Mouse (Mus musculus): ENCODE measurements at regions not wholly inside any gene's neighbourhood (a gene's known extent, or its start where the extent isn't known, plus 50 kb on each side); places are given as distances from the start of the nearest gene placed in this dataset.

DNA sequence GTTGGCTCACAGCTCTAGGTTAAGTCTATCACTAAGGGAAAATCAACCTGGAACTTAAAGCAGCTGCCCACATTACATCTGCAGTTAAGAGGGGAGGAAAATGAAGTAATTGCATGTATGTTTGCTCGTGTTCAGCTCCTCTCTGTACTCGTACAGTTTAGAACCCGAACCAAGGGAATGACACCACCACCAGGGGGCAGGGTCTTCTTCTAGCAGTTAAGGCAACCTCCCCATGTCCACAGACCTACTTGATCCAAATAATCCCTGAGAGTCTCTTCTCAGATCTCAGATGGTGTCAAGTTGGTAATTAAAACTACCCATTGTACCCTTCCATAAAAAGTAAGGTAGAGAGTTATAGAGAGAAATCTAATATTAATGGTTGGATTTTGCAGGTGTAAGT is 111.3 kb upstream of the Card11 start:
- Histone ChIP-seq H3K9me3 (ENCODE audit: control insufficient read depth, low read length) (no peaks in the 10 kb centered on the region), H3K4me3 (ENCODE audit: control insufficient read depth in 1 of 2, insufficient read depth in 1 of 2, low read depth in 1 of 2, low read length in 2 of 2) (no peak overlapping the region), H3K4me2 (ENCODE audit: low read length) (no peak overlapping the region), H3K27ac (replicated peaks in 1 of 2; ENCODE audit: control insufficient read depth in 1 of 2, insufficient read depth in 1 of 2, low read depth in 2 of 2, low read length in 2 of 2) (no peak overlapping the region), H3K4me1 (ENCODE audit: control insufficient read depth in 2 of 2, insufficient read depth in 2 of 2, low read length in 2 of 2) (peaks cover 7 to 15% of the 10 kb centered on the region in 2 experiments), H3K9ac (ENCODE audit: low read length) (no peak overlapping the region), H3K36me3 (ENCODE audit: control insufficient read depth, insufficient read depth, low read length) (no peaks in the 10 kb centered on the region), H3K27me3 (ENCODE audit: control insufficient read depth, insufficient read depth, low read length) (no peaks in the 10 kb centered on the region)
- no peak for ATAC-seq (ENCODE audit: insufficient number of reproducible peaks, insufficient read depth, low FRiP score, low read depth)
- WGBS, result 95% methylated on average over 3 of the region's 3 CpGs

- no peak overlapping the region for H3K9ac ChIP-seq (ENCODE audit: low read length)
- no peak overlapping the region for H3K4me3 ChIP-seq (ENCODE audit: control insufficient read depth in 1 of 2, insufficient read depth in 1 of 2, low read depth in 1 of 2, low read length in 2 of 2)
- H3K9me3 ChIP-seq (ENCODE audit: control insufficient read depth, low read length), result no peaks in the 10 kb centered on the region
- peaks cover 7 to 21% of the 10 kb centered on the region in 2 experiments for H3K4me1 ChIP-seq (ENCODE audit: control insufficient read depth in 2 of 2, insufficient read depth in 2 of 2, low read length in 2 of 2)
- H3K36me3 ChIP-seq (ENCODE audit: control insufficient read depth, insufficient read depth, low read length), result no peaks in the 10 kb centered on the region
- peak overlapping the region; percentile 48 to 69; a peak in 2 of 4 replicates for H3K27ac ChIP-seq (replicated peaks in 1 of 2; ENCODE audit: control insufficient read depth in 1 of 2, insufficient read depth in 1 of 2, low read depth in 2 of 2, low read length in 2 of 2)
- H3K4me2 ChIP-seq (ENCODE audit: low read length), result peak overlapping the region; percentile 47
- WGBS, result 30% methylated on average over 4 of the region's 4 CpGs
- H3K27me3 ChIP-seq (ENCODE audit: control insufficient read depth, insufficient read depth, low read length), result no peaks in the 10 kb centered on the region
- no peak for ATAC-seq (ENCODE audit: insufficient number of reproducible peaks, insufficient read depth, low FRiP score, low read depth)
These were observed 115.0 kb upstream of the Card11 start for GRCm38 (mm10) chr5:141115273-141115904.

DNA sequence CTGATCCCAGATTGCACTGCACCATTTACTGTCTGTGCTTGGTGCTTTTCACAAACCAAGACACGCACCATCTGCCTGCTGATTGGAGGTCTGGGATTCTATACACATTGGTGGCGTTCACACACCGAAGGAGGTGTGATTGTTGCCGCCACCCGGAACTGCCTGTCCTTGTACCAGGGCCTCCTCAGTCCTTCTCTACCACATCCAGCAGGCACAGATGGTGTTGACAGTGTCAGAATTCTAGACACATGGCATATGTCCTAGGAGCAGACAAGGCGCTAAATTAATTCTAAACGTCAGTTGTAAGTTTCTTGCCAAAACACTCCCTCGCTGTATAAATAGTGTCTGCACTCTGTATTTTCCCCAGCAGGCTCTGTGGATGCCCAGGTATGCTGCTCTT is 115.6 kb upstream of the Card11 start:
- H3K9ac ChIP-seq (ENCODE audit: low read length), result no peak overlapping the region
- H3K4me1 ChIP-seq (ENCODE audit: control insufficient read depth in 2 of 2, insufficient read depth in 2 of 2, low read length in 2 of 2), result peaks cover 7 to 21% of the 10 kb centered on the region in 2 experiments
- H3K36me3 ChIP-seq (ENCODE audit: control insufficient read depth, insufficient read depth, low read length), result no peaks in the 10 kb centered on the region
- H3K27me3 ChIP-seq (ENCODE audit: control insufficient read depth, insufficient read depth, low read length), result no peaks in the 10 kb centered on the region
- H3K4me2 ChIP-seq (ENCODE audit: low read length), result peak overlapping the region; percentile 47
- H3K4me3 ChIP-seq (ENCODE audit: control insufficient read depth in 1 of 2, insufficient read depth in 1 of 2, low read depth in 1 of 2, low read length in 2 of 2), result no peak overlapping the region
- 20% methylated on average over 8 of the region's 8 CpGs for WGBS
- H3K9me3 ChIP-seq (ENCODE audit: control insufficient read depth, low read length), result no peaks in the 10 kb centered on the region
- peak; percentile 63 for ATAC-seq (ENCODE audit: insufficient number of reproducible peaks, insufficient read depth, low FRiP score, low read depth)
- peak overlapping the region; percentile 69 to 75 for H3K27ac ChIP-seq (replicated peaks in 1 of 2; ENCODE audit: control insufficient read depth in 1 of 2, insufficient read depth in 1 of 2, low read depth in 2 of 2, low read length in 2 of 2)

GRCm38 (mm10) chr5:141125870-141126269 is 115.4 kb upstream of the Sdk1 start:
- Histone ChIP-seq H3K27ac (replicated peaks in 1 of 2; ENCODE audit: control insufficient read depth in 1 of 2, insufficient read depth in 1 of 2, low read depth in 2 of 2, low read length in 2 of 2) (no peak overlapping the region), H3K9me3 (ENCODE audit: control insufficient read depth, low read length) (no peaks in the 10 kb centered on the region), H3K4me2 (ENCODE audit: low read length) (no peak overlapping the region), H3K36me3 (ENCODE audit: control insufficient read depth, insufficient read depth, low read length) (no peaks in the 10 kb centered on the region), H3K4me1 (ENCODE audit: control insufficient read depth in 2 of 2, insufficient read depth in 2 of 2, low read length in 2 of 2) (peaks cover 0 to 2% of the 10 kb centered on the region in 2 experiments; a peak in 1 of 4 replicates), H3K9ac (ENCODE audit: low read length) (no peak overlapping the region), H3K4me3 (ENCODE audit: control insufficient read depth in 1 of 2, insufficient read depth in 1 of 2, low read depth in 1 of 2, low read length in 2 of 2) (no peak overlapping the region), H3K27me3 (ENCODE audit: control insufficient read depth, insufficient read depth, low read length) (no peaks in the 10 kb centered on the region)
- WGBS, result 86% methylated on average over 7 of the region's 7 CpGs
- ATAC-seq (ENCODE audit: insufficient number of reproducible peaks, insufficient read depth, low FRiP score, low read depth), result no peak

GRCm38 (mm10) chr5:141126536-141126935 is 114.8 kb upstream of the Sdk1 start:
- 42% methylated on average over 7 of the region's 7 CpGs for WGBS
- H3K9me3 ChIP-seq (ENCODE audit: control insufficient read depth, low read length), result no peaks in the 10 kb centered on the region
- no peak for ATAC-seq (ENCODE audit: insufficient number of reproducible peaks, insufficient read depth, low FRiP score, low read depth)
- H3K9ac ChIP-seq (ENCODE audit: low read length), result no peak overlapping the region
- H3K27me3 ChIP-seq (ENCODE audit: control insufficient read depth, insufficient read depth, low read length), result no peaks in the 10 kb centered on the region
- no peak overlapping the region for H3K27ac ChIP-seq (replicated peaks in 1 of 2; ENCODE audit: control insufficient read depth in 1 of 2, insufficient read depth in 1 of 2, low read depth in 2 of 2, low read length in 2 of 2)
- no peaks in the 10 kb centered on the region for H3K36me3 ChIP-seq (ENCODE audit: control insufficient read depth, insufficient read depth, low read length)
- no peak overlapping the region for H3K4me3 ChIP-seq (ENCODE audit: control insufficient read depth in 1 of 2, insufficient read depth in 1 of 2, low read depth in 1 of 2, low read length in 2 of 2)
- H3K4me1 ChIP-seq (ENCODE audit: control insufficient read depth in 2 of 2, insufficient read depth in 2 of 2, low read length in 2 of 2), result peaks cover 0 to 2% of the 10 kb centered on the region in 2 experiments; a peak in 1 of 4 replicates
- no peak overlapping the region for H3K4me2 ChIP-seq (ENCODE audit: low read length)

DNA sequence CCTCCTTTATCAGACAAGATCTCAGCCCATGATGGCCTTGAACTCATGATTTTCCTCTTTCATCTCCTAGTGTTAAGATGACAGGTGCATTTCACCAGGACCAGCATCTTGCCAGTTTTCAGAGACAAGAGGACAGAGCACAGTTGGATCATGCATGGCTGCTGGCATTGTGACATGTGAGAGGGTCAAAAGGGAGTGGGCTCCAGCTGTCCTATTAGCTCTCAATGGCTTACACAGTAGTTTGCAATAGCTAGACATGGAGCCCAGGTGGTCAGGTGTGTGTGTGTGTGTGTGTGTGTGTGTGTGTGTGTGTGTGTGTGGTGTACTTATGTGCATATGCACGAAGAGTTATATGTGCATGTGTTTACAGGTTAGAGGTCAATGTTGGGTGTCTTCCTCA is 110.3 kb upstream of the Sdk1 start:
- no peak for ATAC-seq (ENCODE audit: insufficient number of reproducible peaks, insufficient read depth, low FRiP score, low read depth)
- H3K27me3 ChIP-seq (ENCODE audit: control insufficient read depth, insufficient read depth, low read length), result no peaks in the 10 kb centered on the region
- H3K4me3 ChIP-seq (ENCODE audit: control insufficient read depth in 1 of 2, insufficient read depth in 1 of 2, low read depth in 1 of 2, low read length in 2 of 2), result no peak overlapping the region
- no peaks in the 10 kb centered on the region for H3K36me3 ChIP-seq (ENCODE audit: control insufficient read depth, insufficient read depth, low read length)
- H3K4me1 ChIP-seq (ENCODE audit: control insufficient read depth in 2 of 2, insufficient read depth in 2 of 2, low read length in 2 of 2), result peaks cover 6 to 8% of the 10 kb centered on the region in 2 experiments; a peak in 3 of 4 replicates
- no peak overlapping the region for H3K9ac ChIP-seq (ENCODE audit: low read length)
- no peak overlapping the region for H3K27ac ChIP-seq (replicated peaks in 1 of 2; ENCODE audit: control insufficient read depth in 1 of 2, insufficient read depth in 1 of 2, low read depth in 2 of 2, low read length in 2 of 2)
- no peaks in the 10 kb centered on the region for H3K9me3 ChIP-seq (ENCODE audit: control insufficient read depth, low read length)
- no peak overlapping the region for H3K4me2 ChIP-seq (ENCODE audit: low read length)
- 100% methylated on average over 1 of the region's 1 CpGs for WGBS

- no peak overlapping the region for H3K4me2 ChIP-seq (ENCODE audit: low read length)
- no peaks in the 10 kb centered on the region for H3K27me3 ChIP-seq (ENCODE audit: control insufficient read depth, insufficient read depth, low read length)
- ATAC-seq (ENCODE audit: insufficient number of reproducible peaks, insufficient read depth, low FRiP score, low read depth), result no peak
- H3K27ac ChIP-seq (replicated peaks in 1 of 2; ENCODE audit: control insufficient read depth in 1 of 2, insufficient read depth in 1 of 2, low read depth in 2 of 2, low read length in 2 of 2), result no peak overlapping the region
- no peaks in the 10 kb centered on the region for H3K36me3 ChIP-seq (ENCODE audit: control insufficient read depth, insufficient read depth, low read length)
- H3K9ac ChIP-seq (ENCODE audit: low read length), result no peak overlapping the region
- no peaks in the 10 kb centered on the region for H3K9me3 ChIP-seq (ENCODE audit: control insufficient read depth, low read length)
- WGBS, result 20% methylated on average over 9 of the region's 9 CpGs
- peaks cover 6 to 11% of the 10 kb centered on the region in 2 experiments; a peak in 3 of 4 replicates for H3K4me1 ChIP-seq (ENCODE audit: control insufficient read depth in 2 of 2, insufficient read depth in 2 of 2, low read length in 2 of 2)
- no peak overlapping the region for H3K4me3 ChIP-seq (ENCODE audit: control insufficient read depth in 1 of 2, insufficient read depth in 1 of 2, low read depth in 1 of 2, low read length in 2 of 2)
These were observed 109.4 kb upstream of the Sdk1 start for GRCm38 (mm10) chr5:141131906-141132305.

DNA sequence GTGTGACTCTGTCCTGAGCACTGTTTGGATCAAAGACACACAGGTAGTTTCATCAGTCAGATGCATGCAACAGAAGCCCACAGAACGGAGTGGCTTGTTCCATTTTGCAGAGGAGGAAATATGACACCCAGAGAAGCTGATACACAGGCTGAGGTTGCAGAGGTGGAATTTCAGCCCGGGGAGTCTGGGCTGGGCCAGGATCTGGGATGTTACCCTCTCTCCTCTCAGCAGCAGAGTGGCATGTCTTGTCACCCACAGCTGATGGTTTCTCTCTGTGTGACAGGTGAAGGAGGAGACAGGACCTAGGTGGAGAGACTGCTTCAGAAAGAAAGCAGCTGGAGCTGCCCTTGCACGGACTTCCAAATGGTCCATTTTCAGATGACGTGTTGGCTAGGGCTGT is 105.1 kb upstream of the Sdk1 start:
- Histone ChIP-seq H3K36me3 (ENCODE audit: control insufficient read depth, insufficient read depth, low read length) (no peaks in the 10 kb centered on the region), H3K27ac (replicated peaks in 1 of 2; ENCODE audit: control insufficient read depth in 1 of 2, insufficient read depth in 1 of 2, low read depth in 2 of 2, low read length in 2 of 2) (no peak overlapping the region), H3K4me2 (ENCODE audit: low read length) (no peak overlapping the region), H3K4me1 (ENCODE audit: control insufficient read depth in 2 of 2, insufficient read depth in 2 of 2, low read length in 2 of 2) (peaks cover 23 to 33% of the 10 kb centered on the region in 2 experiments), H3K27me3 (ENCODE audit: control insufficient read depth, insufficient read depth, low read length) (no peaks in the 10 kb centered on the region), H3K9ac (ENCODE audit: low read length) (no peak overlapping the region), H3K4me3 (ENCODE audit: control insufficient read depth in 1 of 2, insufficient read depth in 1 of 2, low read depth in 1 of 2, low read length in 2 of 2) (no peak overlapping the region), H3K9me3 (ENCODE audit: control insufficient read depth, low read length) (no peaks in the 10 kb centered on the region)
- no peak for ATAC-seq (ENCODE audit: insufficient number of reproducible peaks, insufficient read depth, low FRiP score, low read depth)
- WGBS, result 32% methylated on average over 4 of the region's 4 CpGs
